Mouse (Mus musculus) heart, postnatal 0 days (tissue): ENCODE results near the gene Hip1r.

ENCODE experiments used
- CTCF ChIP-seq: IDR thresholded peaks from 2 replicates; pipeline ENCODE4 v1.5.1; 2016; ENCODE audit warnings: antibody characterized with exemption, control low read depth, low read depth
- EP300 ChIP-seq: IDR thresholded peaks from 2 replicates; pipeline ENCODE4 v1.6.1; 2016; ENCODE audit warnings: antibody characterized with exemption, low read depth

DNA sequence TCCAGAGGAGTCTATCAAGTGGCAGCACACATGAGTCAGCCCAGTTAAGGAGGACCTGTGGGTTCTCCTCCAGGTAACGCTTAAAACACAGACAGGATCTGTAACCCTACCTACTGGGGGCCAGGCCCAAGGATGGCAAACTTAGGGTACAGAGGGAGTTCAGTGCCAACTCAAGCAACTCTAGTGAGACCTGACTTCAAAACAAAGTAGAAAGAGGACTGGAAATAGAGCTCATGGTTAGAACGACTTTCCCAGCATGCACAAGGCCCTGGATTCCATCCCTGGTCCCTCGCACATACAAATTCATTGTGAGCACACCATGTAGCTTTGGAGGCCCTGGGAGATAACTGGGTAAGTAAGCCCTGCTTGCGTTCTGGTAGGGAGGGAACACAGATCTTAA, 2.9 kb upstream of the Hip1r start:
- TF ChIP-seq CTCF (no peak), EP300 (no peak)
